Mouse (Mus musculus) heart, adult 2 months (tissue): Measurements from ENCODE around the gene Csdc2. TPM values are rescaled to one million over a fixed set of nuclear protein-coding genes. Genes with fewer than 3 reads are reported as not detected.

Source experiments
- DNase-seq, 2 experiments: peaks; one replicate each; pipeline ENCODE4 v3.0.0; 2021
- H3K27ac ChIP-seq: fragments of 200-600 bp; 2 replicates; pipeline ENCODE4 v1.8.1; 2022
- H3K27me3 ChIP-seq: fragments of 200-500 bp; 2 replicates; pipeline ENCODE4 v1.6.1; 2012; ENCODE audit warnings: mild to moderate bottlenecking, low read length, inconsistent platforms, mixed read lengths; ENCODE audit not compliant: control insufficient read depth, insufficient read depth
- H3K36me3 ChIP-seq: fragments of 200-500 bp; 2 replicates; pipeline ENCODE4 v1.6.1; 2012; ENCODE audit warnings: low read length, inconsistent platforms; ENCODE audit not compliant: control insufficient read depth, insufficient read depth
- H3K4me1 ChIP-seq: fragments of 200-500 bp; 2 replicates; pipeline ENCODE4 v1.6.1; 2011; ENCODE audit warnings: low read length; ENCODE audit not compliant: control insufficient read depth, insufficient read depth
- H3K4me3 ChIP-seq: fragments of 200-600 bp; 2 replicates; pipeline ENCODE4 v1.8.1; 2022
- H3K79me2 ChIP-seq: fragments of 200-500 bp; replicated peaks from 2 replicates; pipeline ENCODE4 v1.6.1; 2012; ENCODE audit warnings: mild to moderate bottlenecking, inconsistent platforms, low read length, moderate library complexity, mixed read lengths; ENCODE audit not compliant: control insufficient read depth, insufficient read depth
- H3K9ac ChIP-seq: fragments of 200-500 bp; 2 replicates; pipeline ENCODE4 v1.6.1; 2012; ENCODE audit warnings: low read depth, mild to moderate bottlenecking, control low read depth, inconsistent platforms, low read length, mixed read lengths
- CTCF ChIP-seq: fragments of 200-600 bp; IDR thresholded peaks from 2 replicates; pipeline ENCODE4 v1.8.1; 2022; ENCODE audit warnings: antibody characterized with exemption, mild to moderate bottlenecking, moderate library complexity
- EP300 ChIP-seq: fragments of 200-500 bp; IDR thresholded peaks from 2 replicates; pipeline ENCODE4 v1.6.1; 2011; ENCODE audit warnings: low read depth, low read length, control low read depth; ENCODE audit not compliant: insufficient read depth
- POLR2A ChIP-seq: fragments of 200-500 bp; IDR thresholded peaks from 2 replicates; pipeline ENCODE4 v1.6.1; 2011; ENCODE audit warnings: mild to moderate bottlenecking, low read depth, low read length, control low read depth; ENCODE audit not compliant: insufficient read depth
- WGBS: fragments of 180-500 bp; shearing (Covaris S2); methylation state at CpG from one replicate; pipeline ENCODE4 v1.1.7; 2018; 5-methylcytosine and 5-hydroxymethylcytosine counted together
- intact Hi-C: fragments of 180-260 bp; cut with DNase I; formaldehyde crosslinking; loops from one replicate; pipeline ENCODE4 v1.15.1; 2025
- polyA plus RNA-seq: library from polyadenylated mRNA; depleted of rRNA; stranded (reverse); fragments of >200 nt; gene quantifications from 2 replicates; pipeline ENCODE4 v1.2.3, GENCODE M21; 2012
- total RNA-seq, 2 experiments: library from RNA; stranded (reverse); gene quantifications; 2 replicates each; pipeline ENCODE4 v1.2.3; 2021

Gene Csdc2
- total and polyA plus RNA-seq, 3 experiments = 66.1 to 92.7 (median 85.7) TPM

DNA sequence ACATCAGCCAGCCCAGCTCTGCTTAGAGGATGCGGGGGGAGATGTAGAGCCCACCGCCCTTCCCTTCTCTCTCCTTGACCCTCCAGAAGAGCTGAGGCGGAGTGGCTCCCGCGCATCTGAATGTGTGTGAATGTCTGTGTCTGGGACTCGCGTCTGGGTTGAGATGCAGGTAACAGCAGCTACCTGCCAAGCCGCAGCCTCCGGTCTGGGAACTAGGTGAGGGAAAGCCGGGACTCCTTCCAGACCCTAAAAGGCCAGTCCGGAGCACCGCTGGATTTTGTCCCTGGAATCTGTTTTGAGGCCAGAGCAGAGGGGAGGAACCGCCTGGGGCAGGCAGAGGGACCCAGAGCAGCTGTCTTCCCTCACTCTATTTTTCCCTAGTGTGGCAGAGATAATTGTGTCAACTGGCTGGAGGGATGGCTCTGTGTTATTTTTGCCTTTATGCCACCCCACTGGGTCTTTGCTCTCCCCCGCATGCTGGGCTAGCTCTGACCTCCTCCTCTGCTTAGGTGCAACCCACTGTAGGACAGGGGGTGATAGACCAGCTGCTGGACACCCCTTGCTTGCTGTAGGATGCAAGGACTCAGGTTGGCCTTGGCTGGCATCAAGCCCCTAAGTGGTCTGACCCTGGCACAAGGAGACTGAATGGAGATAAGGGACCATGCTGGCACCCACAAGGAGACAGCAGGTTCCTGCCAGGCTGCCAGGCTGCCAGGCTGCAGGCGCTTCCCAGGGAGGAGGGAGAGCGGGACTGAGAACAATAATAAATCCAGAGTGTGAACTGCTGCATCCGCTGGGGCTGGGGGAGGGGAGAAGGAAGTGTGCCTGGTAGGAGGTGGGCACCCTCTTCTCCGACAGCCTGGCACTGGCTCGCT lies 776 bp downstream of the Csdc2 start:
- H3K36me3 ChIP-seq = no peaks in the 10 kb centered on the region
- TF ChIP-seq POLR2A (0 out of 2 replicates have a peak, but pooled peaks have one; percentile 6), EP300 (peak; percentile 63; the same call in 1 of the 2 replicates), CTCF (no peak)
- H3K79me2 ChIP-seq = no peaks in the 10 kb centered on the region
- H3K9ac ChIP-seq = peak overlapping the region; percentile 32
- intact Hi-C loops = no loop called here
- peak; percentile 67 to 79 for DNase-seq
- peak overlapping the region; percentile 50 for H3K4me3 ChIP-seq
- no peaks in the 10 kb centered on the region for H3K27me3 ChIP-seq
- peak overlapping the region; percentile 88 for H3K27ac ChIP-seq
- H3K4me1 ChIP-seq = peaks cover 6% of the 10 kb centered on the region
- 6% methylated on average over 19 of the region's 19 CpGs for WGBS

DNA sequence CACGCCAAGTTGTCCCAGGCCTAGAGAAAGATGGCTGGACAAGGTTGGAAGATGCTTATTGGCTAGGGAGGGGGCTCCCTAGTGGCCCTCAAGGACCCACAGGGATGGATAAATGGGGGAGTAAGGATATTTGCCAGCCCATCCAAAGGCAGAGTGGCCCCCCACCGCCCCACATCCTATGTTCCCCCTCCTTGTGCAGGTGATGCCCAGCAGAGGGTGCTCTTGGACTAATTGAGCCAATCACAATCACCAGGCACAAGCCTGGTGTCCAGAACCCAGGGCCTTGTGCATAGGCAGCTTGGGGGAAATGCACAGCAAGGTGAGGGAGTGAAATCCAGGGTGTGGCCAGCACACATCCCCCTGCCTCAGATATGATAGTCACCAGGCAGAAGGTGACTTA lies 1.7 kb downstream of the Csdc2 start:
- TF ChIP-seq EP300 (0 out of 2 replicates have a peak, but pooled peaks have one; percentile 12), POLR2A (no peak), CTCF (peak; percentile 63)

DNA sequence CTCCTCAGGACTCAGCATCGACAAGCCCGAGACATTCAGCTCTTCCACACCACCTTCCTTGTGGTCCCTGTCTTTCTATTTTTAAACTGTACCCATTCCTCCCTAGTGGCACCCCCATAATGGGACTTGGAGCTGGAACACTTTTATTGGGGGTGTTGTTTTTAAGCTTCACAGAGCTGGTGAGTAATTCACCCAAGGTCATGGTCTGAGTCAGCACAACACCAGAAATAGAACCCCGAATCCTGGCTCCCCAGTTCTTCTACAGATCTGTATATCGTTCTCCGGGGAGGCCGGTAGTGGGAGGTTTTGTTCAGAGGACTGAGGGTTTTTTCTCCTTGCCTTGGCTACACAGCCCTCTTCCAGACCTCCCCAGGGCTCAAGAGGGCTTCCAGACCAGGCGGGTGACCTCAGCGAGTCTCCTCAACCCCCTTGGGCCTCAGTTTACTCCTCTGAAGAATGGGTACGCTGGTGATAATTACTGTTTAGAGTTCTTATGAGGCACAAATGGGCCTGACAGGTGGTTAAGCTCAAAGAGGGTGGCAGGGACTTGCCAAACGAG lies 2.7 kb downstream of the Csdc2 start:
- no peak overlapping the region for H3K4me3 ChIP-seq
- intact Hi-C loops = no loop called here
- H3K79me2 ChIP-seq = no peaks in the 10 kb centered on the region
- no peaks in the 10 kb centered on the region for H3K36me3 ChIP-seq
- H3K27me3 ChIP-seq = no peaks in the 10 kb centered on the region
- peak overlapping the region; percentile 33 for H3K27ac ChIP-seq
- H3K9ac ChIP-seq = no peak overlapping the region
- H3K4me1 ChIP-seq = peaks cover 6% of the 10 kb centered on the region
- DNase-seq = no peak
- no peak for TF ChIP-seq POLR2A
- no peak for TF ChIP-seq CTCF
- no peak for TF ChIP-seq EP300
- 79% methylated on average over 10 of the region's 10 CpGs for WGBS

More for the DNA sequence above, 1.7 kb downstream of the Csdc2 start:
- Histone ChIP-seq H3K4me3 (no peak overlapping the region), H3K79me2 (no peaks in the 10 kb centered on the region), H3K27ac (peak overlapping the region; percentile 53), H3K9ac (no peak overlapping the region), H3K36me3 (no peaks in the 10 kb centered on the region), H3K4me1 (peaks cover 6% of the 10 kb centered on the region), H3K27me3 (no peaks in the 10 kb centered on the region)
- WGBS = 41% methylated on average over 2 of the region's 2 CpGs
- peak in 1 of 2 experiments; percentile 50 for DNase-seq
- intact Hi-C loops = no loop called here

DNA sequence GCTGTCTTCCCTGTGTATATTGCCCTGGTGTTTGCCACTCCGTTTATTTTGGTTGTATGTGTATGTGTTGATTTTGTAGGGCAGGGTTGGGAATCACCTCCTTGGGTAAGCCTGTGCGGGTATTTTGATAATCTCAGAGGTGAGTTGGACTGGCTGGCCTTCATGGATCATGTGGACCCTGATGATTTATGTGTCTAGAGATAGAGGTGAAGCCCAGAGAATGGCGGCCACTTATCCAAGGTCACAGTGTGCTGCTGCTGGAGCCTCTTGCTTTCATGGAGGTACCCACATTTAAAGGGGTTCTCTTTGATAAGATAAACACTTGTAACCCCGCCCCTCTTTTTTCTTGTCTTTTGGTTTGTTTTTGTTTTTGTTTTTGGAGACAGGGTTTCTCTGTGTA lies 3.2 kb downstream of the Csdc2 start:
- Histone ChIP-seq H3K4me1 (peaks cover 6% of the 10 kb centered on the region), H3K27me3 (no peaks in the 10 kb centered on the region), H3K4me3 (no peak overlapping the region), H3K9ac (no peak overlapping the region), H3K36me3 (no peaks in the 10 kb centered on the region), H3K79me2 (no peaks in the 10 kb centered on the region), H3K27ac (peak overlapping the region; percentile 33; the same call in 1 of the 2 replicates)
- 78% methylated on average over 4 of the region's 4 CpGs for WGBS
- intact Hi-C loops = no loop called here
- no peak for DNase-seq
- TF ChIP-seq CTCF (no peak), EP300 (no peak), POLR2A (no peak)

DNA sequence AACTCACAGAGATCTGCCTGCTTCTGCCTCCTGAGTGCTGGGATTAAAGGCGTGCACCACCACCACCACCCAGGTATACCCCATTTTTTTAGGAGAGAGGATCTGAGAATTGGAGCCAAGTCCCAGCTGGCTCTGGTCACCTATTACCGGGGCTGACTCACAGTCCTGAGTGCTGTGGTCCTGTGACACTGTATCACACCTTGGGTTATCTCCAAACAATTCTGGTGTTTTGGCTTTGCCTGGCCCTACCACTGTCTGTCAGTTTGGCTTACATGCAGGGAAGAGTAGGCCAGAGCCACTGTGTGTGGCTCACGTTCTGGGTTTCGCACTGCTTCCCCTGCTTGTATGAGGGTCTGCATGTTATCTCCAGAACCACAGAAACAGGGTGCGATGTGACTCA lies 3.7 kb downstream of the Csdc2 start:
- intact Hi-C loops = no loop called here
- Histone ChIP-seq H3K4me1 (peaks cover 6% of the 10 kb centered on the region), H3K4me3 (no peak overlapping the region), H3K79me2 (no peaks in the 10 kb centered on the region), H3K27ac (no peak overlapping the region), H3K9ac (no peak overlapping the region), H3K36me3 (no peaks in the 10 kb centered on the region), H3K27me3 (no peaks in the 10 kb centered on the region)
- TF ChIP-seq POLR2A (no peak), CTCF (no peak), EP300 (0 out of 2 replicates have a peak, but pooled peaks have one; percentile 11)
- no peak for DNase-seq
- WGBS = 79% methylated on average over 5 of the region's 5 CpGs

DNA sequence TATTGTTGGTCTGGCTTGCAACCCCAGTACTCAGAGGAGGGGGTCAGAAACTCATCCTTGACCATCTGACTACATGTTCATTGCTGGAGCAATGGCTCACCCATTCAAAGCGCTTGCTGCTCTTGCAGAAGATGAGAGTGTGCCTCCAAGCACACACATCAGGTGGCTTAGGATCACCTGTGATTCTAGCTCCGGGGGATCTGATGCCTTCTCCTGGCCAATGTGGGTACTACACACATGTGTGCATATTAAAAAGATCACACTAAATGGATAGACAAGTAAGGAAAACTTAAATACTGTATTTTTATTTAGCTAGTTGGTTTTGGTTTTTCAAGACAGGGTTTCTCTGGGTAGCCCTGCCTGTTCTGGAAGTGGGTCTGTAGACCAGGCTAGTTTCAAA lies 4.5 kb downstream of the Csdc2 start:
- Histone ChIP-seq H3K9ac (no peak overlapping the region), H3K79me2 (no peaks in the 10 kb centered on the region), H3K27me3 (no peaks in the 10 kb centered on the region), H3K4me1 (peaks cover 6% of the 10 kb centered on the region), H3K4me3 (no peak overlapping the region), H3K36me3 (no peaks in the 10 kb centered on the region), H3K27ac (no peak overlapping the region)
- TF ChIP-seq EP300 (no peak), CTCF (peak; percentile 32)
- DNase-seq = no peak
- intact Hi-C loops = no loop called here
- WGBS = 82% methylated on average over 2 of the region's 2 CpGs
